Mouse (Mus musculus) lung, embryonic 14.5 days (tissue): ENCODE measurements around the gene Itga3. TPM values are rescaled to one million over a fixed set of nuclear protein-coding genes. Genes with fewer than 3 reads are reported as not detected.

Experiments used
- ATAC-seq: fragments of 200-750 bp; cut with Nextera tagmentation; 2 replicates; pipeline ENCODE4 v1.8.0; 2017; ENCODE audit warnings: mild to moderate bottlenecking, moderate TSS enrichment, moderate library complexity; ENCODE audit not compliant: insufficient read depth
- DNase-seq: peaks from one replicate; pipeline ENCODE4 v3.0.0-alpha.2; 2015
- H3K27ac ChIP-seq: fragments of 300-500 bp; sonication (generic); 2 replicates; pipeline ENCODE4 v1.5.1; 2014; ENCODE audit warnings: low read depth, mild to moderate bottlenecking, moderate library complexity
- H3K27me3 ChIP-seq: fragments of 300-500 bp; sonication (generic); 2 replicates; pipeline ENCODE4 v1.6.1; 2014; ENCODE audit warnings: low read length, control low read depth; ENCODE audit not compliant: insufficient read depth
- H3K36me3 ChIP-seq: fragments of 300-500 bp; sonication (generic); 2 replicates; pipeline ENCODE4 v1.6.1; 2014; ENCODE audit warnings: control low read depth; ENCODE audit not compliant: insufficient read depth
- H3K4me1 ChIP-seq: fragments of 300-500 bp; sonication (generic); 2 replicates; pipeline ENCODE4 v1.6.1; 2014; ENCODE audit warnings: antibody characterized with exemption, control low read depth; ENCODE audit not compliant: insufficient read depth
- H3K4me2 ChIP-seq: fragments of 300-500 bp; sonication (generic); 2 replicates; pipeline ENCODE4 v1.6.1; 2014; ENCODE audit warnings: mild to moderate bottlenecking
- H3K4me3 ChIP-seq: fragments of 300-500 bp; sonication (generic); 2 replicates; pipeline ENCODE4 v1.5.1; 2014; ENCODE audit warnings: low read depth, low read length
- H3K9ac ChIP-seq: fragments of 300-500 bp; sonication (generic); 2 replicates; pipeline ENCODE4 v1.6.1; 2014
- H3K9me3 ChIP-seq: fragments of 300-500 bp; sonication (generic); 2 replicates; pipeline ENCODE4 v1.6.1; 2016; ENCODE audit warnings: low read depth, low read length, control low read depth
- CTCF ChIP-seq: IDR thresholded peaks from 2 replicates; pipeline ENCODE4 v1.5.1; 2016; ENCODE audit warnings: antibody characterized with exemption, low read depth
- WGBS: fragments of 180-500 bp; shearing (Covaris S2); extraction: QIAGEN DNeasy Blood & Tissue Kit; methylation state at CpG from one replicate; pipeline ENCODE4 v1.1.7; 2014; 5-methylcytosine and 5-hydroxymethylcytosine counted together
- polyA plus RNA-seq: library from polyadenylated mRNA; unstranded; fragments of >200 nt; fragmentation: Nextera tagmentation; extraction: Ambion mirVana; gene quantifications from 2 replicates; pipeline ENCODE4 v1.2.1, GENCODE M21; 2014

The Itga3 gene
- polyA plus RNA-seq, 1 experiment from 2014 or later, result 27.1 TPM

DNA sequence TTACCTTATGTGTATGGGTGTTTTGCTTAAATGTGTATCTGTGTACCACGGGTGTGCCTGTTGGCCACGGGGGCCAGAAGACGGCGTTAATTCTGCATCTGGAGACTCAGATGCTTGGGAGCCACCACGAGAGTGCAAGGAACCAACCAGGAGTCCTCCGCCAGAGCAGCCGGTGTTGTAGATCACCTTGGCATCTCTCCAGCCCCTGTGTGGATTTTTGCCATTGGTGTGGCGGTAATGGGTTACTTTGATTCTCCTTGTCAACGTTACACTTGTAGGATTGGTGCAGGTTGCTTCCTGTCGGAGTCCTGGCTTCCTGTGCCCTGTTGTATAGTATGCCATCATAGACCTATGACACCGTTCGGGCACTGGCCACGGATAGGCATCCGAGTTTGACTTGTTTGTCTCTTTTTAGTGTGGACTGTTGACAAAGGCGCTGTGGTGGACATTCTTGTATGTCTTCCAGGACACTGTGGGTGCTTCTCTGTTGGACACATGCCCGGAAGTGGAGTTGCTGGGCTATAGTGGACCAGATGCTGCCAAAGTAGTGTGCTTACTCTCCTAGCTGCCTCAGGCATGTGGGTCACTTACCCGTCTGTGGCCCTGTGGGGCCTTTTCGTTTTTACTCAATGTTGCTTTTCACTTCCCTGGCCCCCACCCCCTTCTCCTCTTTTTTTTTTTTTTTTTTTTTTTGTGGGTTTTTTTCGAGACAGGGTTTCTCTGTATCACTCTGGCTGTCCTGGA lies 25.7 kb upstream of the Itga3 start:
- Histone ChIP-seq H3K4me2 (no peak overlapping the region), H3K4me3 (no peak overlapping the region), H3K9ac (no peak overlapping the region), H3K9me3 (no peaks in the 10 kb centered on the region), H3K27me3 (no peaks in the 10 kb centered on the region), H3K36me3 (no peaks in the 10 kb centered on the region), H3K4me1 (peaks cover 21% of the 10 kb centered on the region), H3K27ac (no peak overlapping the region; the same call in 1 of the 2 replicates)
- DNase-seq, result peak; percentile 67
- TF ChIP-seq CTCF, result no peak
- 81% methylated on average over 19 of the region's 19 CpGs for WGBS
- no peak for ATAC-seq

DNA sequence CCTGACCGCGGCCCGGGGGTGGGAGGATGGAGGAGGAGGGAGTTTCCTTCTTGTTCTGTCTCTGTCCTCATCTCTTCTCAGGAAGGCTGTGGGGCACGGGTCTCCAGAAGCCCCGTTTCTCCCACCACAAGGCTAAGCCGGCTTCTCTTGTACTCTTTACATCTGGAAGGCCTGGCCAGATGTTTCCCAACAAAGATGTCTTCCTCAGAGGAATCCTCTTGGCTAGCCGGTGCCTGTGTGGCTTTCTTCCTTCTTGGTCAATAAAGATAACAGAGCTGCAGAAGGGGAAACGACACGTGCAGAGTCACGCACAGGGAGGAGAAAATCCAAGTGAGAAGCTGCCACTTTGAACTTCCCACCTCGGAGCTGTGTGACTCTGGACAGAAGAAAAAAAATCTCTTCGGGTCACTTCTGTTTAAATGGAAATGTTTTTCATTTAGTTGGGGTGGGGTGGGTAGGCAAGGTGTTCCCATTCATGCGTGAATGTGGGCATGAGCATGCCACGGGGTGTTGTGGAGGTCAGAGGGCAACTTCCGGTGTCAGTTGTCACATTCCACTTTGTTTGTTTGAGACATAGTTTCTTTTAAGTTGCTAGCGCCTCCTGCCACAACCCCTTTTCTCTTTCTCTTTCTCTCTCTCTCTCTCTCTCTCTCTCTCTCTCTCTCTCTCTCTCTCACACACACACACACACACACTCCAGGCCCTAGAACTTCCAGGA lies 24.6 kb upstream of the Itga3 start:
- no peak for ATAC-seq

DNA sequence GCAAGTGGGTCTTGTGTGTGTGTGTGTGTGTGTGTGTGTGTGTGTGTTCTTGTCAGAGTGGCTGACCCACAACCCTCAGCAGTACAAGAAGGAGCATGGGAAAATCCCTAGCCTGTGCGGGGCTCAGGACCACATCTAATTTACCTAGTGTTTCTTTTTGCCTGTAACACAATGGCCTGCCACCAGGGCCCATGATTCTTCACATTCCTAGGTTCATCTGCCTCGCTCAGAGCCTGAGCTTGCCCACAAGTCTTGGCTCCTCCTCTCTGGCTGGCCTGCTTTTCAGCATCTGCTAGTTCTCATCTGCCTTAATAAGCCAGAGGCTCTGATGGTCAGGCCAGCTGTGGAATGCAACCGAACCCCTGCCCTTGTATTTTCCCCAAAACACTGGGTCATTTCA lies 23.8 kb upstream of the Itga3 start:
- WGBS, result 43% methylated on average over 3 of the region's 3 CpGs
- no peak for ATAC-seq
- no peak overlapping the region for H3K4me3 ChIP-seq
- DNase-seq, result peak; percentile 69
- H3K9ac ChIP-seq, result no peak overlapping the region
- H3K36me3 ChIP-seq, result no peaks in the 10 kb centered on the region
- H3K9me3 ChIP-seq, result no peaks in the 10 kb centered on the region
- peak; percentile 23; the same call in 1 of the 2 replicates for TF ChIP-seq CTCF
- no peaks in the 10 kb centered on the region for H3K27me3 ChIP-seq
- H3K4me1 ChIP-seq, result peaks cover 32% of the 10 kb centered on the region
- no peak overlapping the region for H3K27ac ChIP-seq
- H3K4me2 ChIP-seq, result no peak overlapping the region

More for the DNA sequence above, 24.6 kb upstream of the Itga3 start:
- H3K4me1 ChIP-seq, result peaks cover 30% of the 10 kb centered on the region
- no peaks in the 10 kb centered on the region for H3K27me3 ChIP-seq
- no peak for DNase-seq
- H3K9me3 ChIP-seq, result no peaks in the 10 kb centered on the region
- H3K4me2 ChIP-seq, result no peak overlapping the region
- H3K4me3 ChIP-seq, result no peak overlapping the region
- H3K9ac ChIP-seq, result no peak overlapping the region
- no peak overlapping the region for H3K27ac ChIP-seq
- 19% methylated on average over 16 of the region's 16 CpGs for WGBS
- H3K36me3 ChIP-seq, result no peaks in the 10 kb centered on the region
- TF ChIP-seq CTCF, result no peak

DNA sequence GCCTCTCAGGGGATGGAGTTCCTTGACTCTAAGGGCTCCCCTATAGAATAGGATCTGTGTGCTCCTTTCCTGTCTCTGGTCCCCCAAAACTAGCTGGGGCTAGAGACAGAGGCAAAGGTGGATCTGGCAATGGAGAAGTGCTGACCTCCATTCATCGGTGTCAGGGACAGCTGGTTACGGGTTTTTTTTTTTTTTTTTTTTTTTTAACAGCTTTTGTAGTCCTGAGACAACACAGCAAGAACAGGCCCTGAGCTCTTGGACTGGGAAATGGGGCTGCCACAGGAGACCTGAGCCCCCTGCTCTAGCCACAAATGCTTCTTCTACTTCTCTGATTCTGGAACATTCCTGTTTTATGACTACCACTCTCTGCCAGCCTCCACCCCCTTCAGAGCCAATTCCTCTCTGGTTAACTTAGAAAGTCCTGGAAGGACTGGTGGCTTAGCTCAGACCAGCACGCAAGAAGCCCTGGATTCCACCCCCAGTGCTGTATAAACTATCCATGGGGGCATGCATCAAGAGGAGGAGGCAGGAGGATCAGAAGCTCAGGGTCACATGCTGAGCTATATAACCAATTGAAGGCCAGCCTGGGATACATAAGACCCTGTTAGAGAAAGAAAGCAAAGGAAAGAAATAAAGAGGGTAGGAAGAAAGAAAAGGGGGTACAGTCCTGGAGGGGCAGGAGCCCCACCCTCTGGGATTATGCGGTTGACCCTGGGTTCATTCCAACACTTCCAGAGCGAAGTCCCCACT lies 21.9 kb upstream of the Itga3 start:
- TF ChIP-seq CTCF, result no peak
- Histone ChIP-seq H3K4me3 (no peak overlapping the region), H3K9me3 (no peaks in the 10 kb centered on the region), H3K9ac (no peak overlapping the region), H3K27ac (no peak overlapping the region), H3K4me1 (peaks cover 20% of the 10 kb centered on the region), H3K36me3 (no peaks in the 10 kb centered on the region), H3K27me3 (no peaks in the 10 kb centered on the region), H3K4me2 (no peak overlapping the region)
- DNase-seq, result no peak
- ATAC-seq, result no peak
- WGBS, result 72% methylated on average over 5 of the region's 5 CpGs

DNA sequence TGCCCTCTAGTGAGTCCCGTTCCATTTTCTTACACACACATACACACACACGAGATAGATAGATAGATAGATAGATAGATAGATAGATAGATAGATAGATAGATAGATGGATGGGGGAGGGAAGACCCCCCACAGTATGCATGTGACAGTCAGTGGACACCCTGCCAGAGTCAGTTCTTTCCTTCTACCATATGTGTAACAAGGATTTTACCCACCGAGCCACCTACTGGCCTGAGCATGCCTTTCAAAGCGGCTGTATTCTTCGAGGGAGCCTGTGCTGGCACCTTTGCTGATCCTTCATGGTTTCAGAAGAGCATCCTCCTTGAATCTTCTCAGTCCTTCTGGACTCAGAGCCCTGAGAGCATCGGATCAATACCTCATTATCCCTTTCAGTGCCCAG lies 21.3 kb upstream of the Itga3 start:
- TF ChIP-seq CTCF, result peak; percentile 37
- Histone ChIP-seq H3K36me3 (no peaks in the 10 kb centered on the region), H3K4me3 (no peak overlapping the region), H3K27me3 (no peaks in the 10 kb centered on the region), H3K4me1 (peaks cover 20% of the 10 kb centered on the region), H3K27ac (no peak overlapping the region; the same call in 1 of the 2 replicates), H3K9me3 (no peaks in the 10 kb centered on the region), H3K9ac (no peak overlapping the region), H3K4me2 (no peak overlapping the region)
- no peak for ATAC-seq
- no peak for DNase-seq
- 57% methylated on average over 6 of the region's 6 CpGs for WGBS

DNA sequence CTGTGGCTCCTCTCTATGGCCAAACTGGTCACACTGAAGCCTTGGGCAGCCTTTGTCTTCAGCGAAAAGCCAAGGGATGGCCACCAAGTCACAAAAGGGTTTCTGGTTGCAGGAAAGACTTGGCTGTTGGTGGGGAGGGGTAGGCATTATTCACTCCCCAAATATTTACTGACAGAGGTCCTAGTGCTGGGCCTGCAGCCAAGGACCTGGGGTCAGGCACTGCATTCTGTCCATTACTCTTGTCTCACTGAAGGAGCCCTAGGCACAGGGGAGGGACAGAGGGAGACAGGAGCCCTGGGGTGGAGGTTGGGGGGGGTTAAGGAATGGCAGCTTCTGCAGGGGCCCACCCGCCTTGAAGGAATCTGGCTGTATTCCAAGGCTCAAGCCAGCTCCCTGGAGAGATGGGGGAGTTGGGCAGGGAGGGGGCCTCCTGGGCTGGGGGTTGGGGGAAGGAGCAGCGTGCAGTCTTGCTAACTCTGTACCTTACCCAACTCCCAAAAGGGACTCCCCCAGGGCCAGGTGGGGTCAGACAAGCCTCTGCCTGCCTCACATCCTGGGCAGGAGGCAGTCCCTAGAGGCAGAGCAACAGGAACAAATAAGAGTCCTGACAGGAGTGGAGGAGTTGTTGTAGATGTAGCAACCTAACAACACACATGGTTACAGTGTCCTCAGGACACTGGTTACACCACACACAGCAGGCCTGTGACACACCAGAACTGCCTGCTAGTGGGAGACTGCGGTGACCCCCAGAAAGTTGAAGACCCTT lies 20.2 kb upstream of the Itga3 start:
- Histone ChIP-seq H3K36me3 (no peaks in the 10 kb centered on the region), H3K4me2 (peak overlapping the region; percentile 3; the same call in 1 of the 2 replicates), H3K4me3 (no peak overlapping the region), H3K4me1 (peaks cover 20% of the 10 kb centered on the region), H3K9ac (no peak overlapping the region), H3K27ac (peak overlapping the region; percentile 73), H3K9me3 (no peaks in the 10 kb centered on the region), H3K27me3 (no peaks in the 10 kb centered on the region)
- DNase-seq, result peak; percentile 87
- 20% methylated on average over 4 of the region's 4 CpGs for WGBS
- no peak for TF ChIP-seq CTCF
- ATAC-seq, result peak; percentile 91
